8 mouse cellular contexts compared by ENCODE assay signal in the genomic region with DNA sequence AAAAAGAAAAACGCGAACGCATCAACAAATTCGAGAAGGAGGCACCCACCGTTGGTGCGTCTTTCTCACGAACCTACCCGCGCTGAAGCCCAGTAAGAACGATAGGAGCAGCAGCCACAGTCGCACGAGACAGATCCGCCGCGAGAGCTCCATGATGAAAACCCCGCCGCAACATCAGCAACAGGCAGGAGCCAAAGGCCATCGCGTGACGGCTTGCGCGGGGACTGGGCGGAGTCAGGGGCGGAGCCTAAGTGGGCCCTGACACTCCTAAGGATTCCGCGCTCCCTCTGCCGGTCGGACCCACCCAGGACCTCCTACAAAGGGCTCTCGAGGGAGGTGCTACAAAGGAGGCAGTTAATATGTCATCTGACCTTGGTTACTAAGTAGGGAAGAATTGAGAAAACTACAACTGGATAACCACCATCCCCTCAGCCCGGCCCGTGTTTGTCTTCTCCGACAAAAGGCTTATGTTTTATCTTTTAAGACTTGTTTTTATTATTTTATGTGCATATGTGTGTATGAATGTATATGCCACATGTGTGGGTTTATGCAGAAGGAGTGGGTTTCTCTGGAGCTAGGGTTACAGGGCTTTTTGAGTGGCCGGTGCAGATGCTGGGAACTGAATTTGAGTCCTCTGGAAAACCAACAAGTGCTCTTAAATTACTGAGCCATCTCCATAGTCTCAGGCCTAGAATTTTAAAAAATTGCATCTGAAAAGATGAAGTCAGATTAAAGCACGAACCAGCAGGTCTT. TPM values are rescaled to one million over a fixed set of nuclear protein-coding genes. Genes with fewer than 3 reads are reported as not detected.
DNase-seq lines count a peak whose midpoint lies in the region; ATAC-seq and TF ChIP-seq lines count a peak whose summit lies in the region.

Gene Scpep1, minus strand, starts transcription at position 249 of the 753 bp plus-strand sequence.

- peak within 1 kb of the TSS; percentile 96 for H3K27ac ChIP-seq in bone marrow macrophage, adult 2 months (ENCODE audit: insufficient read depth, low read depth, low read length)
- H3K27ac ChIP-seq in embryonic fibroblast, embryonic 13.5 days (ENCODE audit: insufficient read depth, low read length): peak within 1 kb of the TSS; percentile 86
- H3K27ac ChIP-seq in kidney, embryonic 14.5 days (ENCODE audit: low read depth, low read length): peak within 1 kb of the TSS; percentile 57
- H3K27ac ChIP-seq in limb, embryonic 15.5 days: peak within 1 kb of the TSS; percentile 76

- peak within 1 kb of the TSS; percentile 83 for H3K4me3 ChIP-seq in bone marrow macrophage, adult 2 months (ENCODE audit: insufficient read depth, low read length)
- H3K4me3 ChIP-seq in embryonic fibroblast, embryonic 13.5 days (ENCODE audit: insufficient read depth, low read length): peak within 1 kb of the TSS; percentile 82
- peak within 1 kb of the TSS; percentile 51 for H3K4me3 ChIP-seq in kidney, embryonic 14.5 days (ENCODE audit: low read length)
- H3K4me3 ChIP-seq in limb, embryonic 15.5 days: peak within 1 kb of the TSS; percentile 53

- H3K4me2 ChIP-seq in kidney, embryonic 14.5 days (replicated peaks; ENCODE audit: low read depth, low read length): peak within 1 kb of the TSS; percentile 44
- H3K4me2 ChIP-seq in limb, embryonic 15.5 days: peak within 1 kb of the TSS; percentile 49

- H3K36me3 ChIP-seq in kidney, embryonic 14.5 days (ENCODE audit: control insufficient read depth, insufficient read depth, low read length): peaks cover 13% of the 10 kb centered on the region
- H3K36me3 ChIP-seq in limb, embryonic 15.5 days: peaks cover 7% of the 10 kb centered on the region; the same call in 1 of the 2 replicates

- peak; percentile 99 for ATAC-seq in kidney, embryonic 14.5 days (ENCODE audit: low FRiP score, low TSS enrichment)
- peak; percentile 93 for ATAC-seq in limb, embryonic 15.5 days (ENCODE audit: insufficient number of reproducible peaks, low FRiP score, low TSS enrichment, low read depth)

- no peak for TF ChIP-seq CTCF in bone marrow macrophage, adult 2 months (IDR thresholded peaks at IDR 0.05; ENCODE audit: low read depth, low read length)
- peak; percentile 42; the same call in 1 of the 2 replicates for TF ChIP-seq CTCF in embryonic fibroblast, embryonic 13.5 days (IDR thresholded peaks at IDR 0.05; ENCODE audit: borderline replicate concordance, insufficient read depth, low read length)

- peak within 1 kb of the TSS; percentile 56 for H3K9ac ChIP-seq in kidney, embryonic 14.5 days (ENCODE audit: low read depth, low read length)
- peak within 1 kb of the TSS; percentile 21; the same call in 1 of the 2 replicates for H3K9ac ChIP-seq in limb, embryonic 15.5 days

- peak; percentile 96 for DNase-seq in A20 (ENCODE audit: low read depth, low spot score)
- peak; percentile 94 to 97 for DNase-seq in heart, adult 9 months (ENCODE audit: low spot score in 2 of 2)
- peak; percentile 96 to 98 for DNase-seq in monocyte, adult 2 months (ENCODE audit: low read depth in 1 of 2, low spot score in 2 of 2)
- DNase-seq in spleen, postnatal 36 days (ENCODE audit: low spot score in 2 of 2): peak; percentile 97

- no peaks in the 10 kb centered on the region for H3K9me3 ChIP-seq in kidney, embryonic 14.5 days (ENCODE audit: control insufficient read depth, low read length)
- no peaks in the 10 kb centered on the region for H3K9me3 ChIP-seq in limb, embryonic 15.5 days

- H3K27me3 ChIP-seq in kidney, embryonic 14.5 days (ENCODE audit: control insufficient read depth, insufficient read depth, low read length): no peaks in the 10 kb centered on the region
- H3K27me3 ChIP-seq in limb, embryonic 15.5 days: no peaks in the 10 kb centered on the region

- H3K4me1 ChIP-seq in bone marrow macrophage, adult 2 months (ENCODE audit: control insufficient read depth, insufficient read depth, low read length): peaks cover 38% of the 10 kb centered on the region
- no peaks in the 10 kb centered on the region; the same call in none of the 2 replicates for H3K4me1 ChIP-seq in embryonic fibroblast, embryonic 13.5 days (ENCODE audit: control insufficient read depth, insufficient read depth, low read length)
- H3K4me1 ChIP-seq in kidney, embryonic 14.5 days (ENCODE audit: control insufficient read depth, insufficient read depth, low read length): 0 out of 2 replicates have a peak, but pooled peaks cover 7% of the 10 kb centered on the region
- peaks cover 2% of the 10 kb centered on the region; the same call in 1 of the 2 replicates for H3K4me1 ChIP-seq in limb, embryonic 15.5 days

- WGBS in kidney, embryonic 14.5 days: 4% methylated on average over 34 of the region's 34 CpGs
- WGBS in limb, embryonic 15.5 days: 3% methylated on average over 34 of the region's 34 CpGs

- 0 out of 2 replicates have a peak, but pooled peaks have one; percentile 48 for TF ChIP-seq POLR2A in bone marrow macrophage, adult 2 months (IDR thresholded peaks at IDR 0.05; ENCODE audit: borderline replicate concordance, low read depth, low read length)
- TF ChIP-seq POLR2A in embryonic fibroblast, embryonic 13.5 days (IDR thresholded peaks at IDR 0.05; ENCODE audit: low read depth, low read length): peak; percentile 93

RNA-seq across cellular contexts. Expression of gene Scpep1, which starts in this region (rescaled TPM):
- polyA plus RNA-seq in bone marrow macrophage, adult 2 months (2012; ENCODE audit: insufficient read depth, insufficient read length, missing spikeins): 259 and 279 TPM in 2 replicates
- 380 and 384 TPM in 2 replicates for polyA plus RNA-seq in embryonic fibroblast, embryonic 13.5 days (2011; ENCODE audit: insufficient read length, low read depth, missing spikeins)
- polyA plus RNA-seq in kidney, embryonic 14.5 days (2014; fragmentation: Nextera tagmentation; extraction: Ambion mirVana): 90.5 and 110 TPM in 2 replicates
- polyA plus RNA-seq in limb, embryonic 15.5 days (2015; fragmentation: Nextera tagmentation; extraction: Ambion mirVana): 116 and 125 TPM in 2 replicates

Comparison
In these comparisons a context has a peak if more than half of its experiments do, and no peak if none do; other contexts are left out.
1. Peak in every context shown above with its lines: DNase-seq, ATAC-seq, H3K4me3 ChIP-seq and H3K27ac ChIP-seq.